Mouse (Mus musculus): ENCODE measurements around the gene Dkk2.

Gene Dkk2

GRCm38 (mm10) chr3:132125227-132125740, 40.2 kb downstream of the Dkk2 start:
- no peak for DNase-seq (ENCODE audit: low spot score)

GRCm38 (mm10) chr3:132129730-132130274, 44.7 kb downstream of the Dkk2 start:
- DNase-seq (ENCODE audit: low spot score), result no peak

- no peak for DNase-seq (ENCODE audit: low spot score)
These were observed 45.7 kb downstream of the Dkk2 start for GRCm38 (mm10) chr3:132130781-132131180.

- DNase-seq (ENCODE audit: low spot score), result no peak
These were observed 46.8 kb downstream of the Dkk2 start for GRCm38 (mm10) chr3:132131939-132132338.

GRCm38 (mm10) chr3:132134502-132134901, 49.4 kb downstream of the Dkk2 start:
- no peak for DNase-seq (ENCODE audit: low spot score)

GRCm38 (mm10) chr3:132137802-132138378, 52.8 kb downstream of the Dkk2 start:
- DNase-seq (ENCODE audit: low spot score), result no peak

- no peak for DNase-seq (ENCODE audit: low spot score)
These were observed 55.9 kb downstream of the Dkk2 start for GRCm38 (mm10) chr3:132141031-132141430.

GRCm38 (mm10) chr3:132149446-132150025, 64.4 kb downstream of the Dkk2 start:
- DNase-seq (ENCODE audit: low spot score), result no peak

GRCm38 (mm10) chr3:132158817-132159216, 73.7 kb downstream of the Dkk2 start:
- DNase-seq (ENCODE audit: low spot score), result no peak

- no peak for DNase-seq (ENCODE audit: low spot score)
These were observed 83.8 kb downstream of the Dkk2 start for GRCm38 (mm10) chr3:132168911-132169310.

GRCm38 (mm10) chr3:132186888-132187552, 101.9 kb downstream of the Dkk2 start:
- DNase-seq (ENCODE audit: low spot score), result no peak

- no peak for DNase-seq (ENCODE audit: low spot score)
These were observed 116.9 kb downstream of the Dkk2 start for GRCm38 (mm10) chr3:132201950-132202349.

- DNase-seq (ENCODE audit: low spot score), result no peak
These were observed 117.6 kb downstream of the Dkk2 start for GRCm38 (mm10) chr3:132202665-132203064.

GRCm38 (mm10) chr3:132207469-132207868, 122.4 kb downstream of the Dkk2 start:
- DNase-seq (ENCODE audit: low spot score), result peak; percentile 80

- no peak for DNase-seq (ENCODE audit: low spot score)
These were observed 126.2 kb downstream of the Dkk2 start for GRCm38 (mm10) chr3:132211260-132211659.

GRCm38 (mm10) chr3:132219977-132220487, 134.9 kb downstream of the Dkk2 start:
- no peak for DNase-seq (ENCODE audit: low spot score)

- DNase-seq (ENCODE audit: low spot score), result no peak
These were observed 142.5 kb downstream of the Dkk2 start for GRCm38 (mm10) chr3:132227622-132228021.
